Mouse (Mus musculus) spleen, postnatal 4 days (tissue): ENCODE measurements around the gene Lias.
A peak's percentile ranks its signal among the peaks of the same experiment; 100 is the strongest.

Source experiments
- DNase-seq, 2 experiments: peaks; one replicate each; pipeline ENCODE4 v3.0.0; 2022; ENCODE audit warnings: low spot score in 2 of 2

Gene Lias

DNA sequence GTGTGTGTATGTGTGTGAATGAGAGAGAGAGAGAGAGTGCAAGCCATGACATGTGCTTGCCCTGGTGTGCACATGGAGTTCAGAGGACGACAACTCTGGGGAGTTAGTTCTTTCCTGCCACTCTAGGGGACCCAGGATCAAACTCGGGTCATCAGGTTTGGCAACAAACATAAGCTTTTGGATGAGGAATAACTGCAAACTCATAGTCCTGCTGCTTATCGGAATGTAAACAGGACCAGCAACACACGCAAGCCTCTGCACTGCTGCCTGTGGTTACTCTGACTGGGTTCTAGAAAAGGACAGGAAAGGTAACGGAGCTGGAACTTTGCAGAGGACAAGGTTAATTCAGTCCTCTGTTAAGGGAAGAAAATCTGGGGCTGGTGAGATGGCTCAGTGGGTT, 34.0 kb downstream of the Lias start:
- DNase-seq, result no peak

GRCm38 (mm10) chr5:65428321-65428720, 37.0 kb downstream of the Lias start:
- DNase-seq, result no peak

- no peak for DNase-seq
Measured at GRCm38 (mm10) chr5:65429441-65429840, 38.1 kb downstream of the Lias start.

DNA sequence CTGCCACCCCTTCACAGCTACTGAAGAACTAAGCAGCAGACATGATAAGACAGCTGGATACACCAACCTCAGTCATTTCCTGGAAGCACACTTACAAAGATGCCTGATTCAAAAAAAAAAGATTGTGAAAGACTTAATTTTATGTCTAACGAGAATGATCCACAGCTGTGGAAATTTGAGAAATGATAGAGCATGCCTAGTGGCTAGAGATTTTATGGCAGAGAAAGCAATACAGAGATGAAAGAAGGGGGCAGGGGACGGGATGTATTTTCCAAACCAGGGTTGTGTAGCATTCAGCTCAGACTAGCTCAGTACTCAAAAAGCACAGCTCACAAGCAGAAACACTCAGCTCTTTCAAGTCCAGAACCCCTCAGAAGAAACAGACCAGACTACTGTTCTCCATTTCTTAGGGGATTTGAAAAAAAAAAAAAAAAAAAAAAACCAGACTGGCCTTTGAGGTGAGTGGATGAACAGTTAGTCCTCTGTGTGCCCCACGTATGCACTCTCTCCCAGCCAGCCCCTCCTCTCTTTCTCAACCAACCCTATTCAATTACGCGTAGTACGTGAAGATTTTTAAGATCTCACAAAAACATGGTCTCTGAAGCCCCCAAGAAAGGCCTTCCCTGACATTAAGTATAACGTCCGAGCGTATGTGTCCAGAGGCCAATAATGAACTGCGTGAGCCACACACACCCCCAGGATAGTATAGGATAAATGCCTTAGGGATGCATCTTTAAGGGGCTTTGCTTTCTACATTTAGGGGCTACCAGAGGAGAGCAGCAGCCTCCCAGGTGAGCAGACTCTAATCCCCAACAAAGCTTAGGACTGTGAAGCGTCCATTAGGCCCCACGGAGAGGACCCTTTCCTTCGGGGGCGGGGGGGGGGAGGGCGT, 43.4 kb downstream of the Lias start:
- no peak for DNase-seq

DNA sequence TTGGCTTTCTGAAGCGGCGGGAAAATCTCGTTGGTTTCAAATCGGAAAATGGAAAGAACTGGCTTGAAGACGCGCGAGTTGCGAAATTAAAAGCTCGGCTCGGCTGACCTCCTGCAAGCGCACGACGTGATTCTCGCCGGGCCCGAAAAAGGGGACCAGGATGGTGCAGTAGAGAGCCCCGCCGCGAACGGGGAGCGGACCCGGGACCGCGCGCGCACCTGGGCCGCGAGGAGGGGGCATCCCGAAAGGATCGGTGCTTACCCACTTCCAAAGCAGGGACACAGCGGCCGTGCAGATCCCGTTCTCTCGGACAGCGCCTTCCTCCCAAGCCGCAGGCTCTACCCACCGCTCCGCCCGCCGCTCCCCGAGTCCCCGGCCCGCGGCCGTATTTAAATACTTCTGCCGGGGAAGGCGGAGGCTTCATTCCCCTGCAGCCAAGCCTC, 44.1 kb downstream of the Lias start:
- no peak for DNase-seq

- peak; percentile 96 to 98 for DNase-seq
Measured at GRCm38 (mm10) chr5:65435806-65436561, 44.7 kb downstream of the Lias start, which contains the start of gene Ugdh. TSS of gene Ugdh (minus strand) at chr5:65435949.

DNA sequence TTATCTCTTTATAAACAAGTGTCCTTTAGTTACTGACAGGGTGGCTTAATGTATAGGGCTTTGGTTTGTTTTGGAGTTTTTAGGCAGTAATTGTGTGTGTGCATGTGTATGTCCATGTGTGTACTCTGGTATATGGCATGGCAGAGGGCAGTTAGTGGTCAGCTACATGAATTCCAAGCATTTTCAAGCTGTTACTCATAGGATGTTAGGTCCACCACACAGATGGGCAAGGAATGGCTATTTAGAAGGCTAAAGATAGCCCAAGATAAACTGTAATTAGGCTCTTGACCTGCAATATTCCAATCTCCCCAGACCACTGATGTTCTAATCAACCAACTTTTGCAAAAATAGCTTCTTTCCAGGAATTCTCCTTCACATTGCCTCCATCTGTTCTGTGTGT, 46.7 kb downstream of the Lias start:
- no peak for DNase-seq

GRCm38 (mm10) chr5:65444981-65445380, 53.7 kb downstream of the Lias start:
- no peak for DNase-seq

DNA sequence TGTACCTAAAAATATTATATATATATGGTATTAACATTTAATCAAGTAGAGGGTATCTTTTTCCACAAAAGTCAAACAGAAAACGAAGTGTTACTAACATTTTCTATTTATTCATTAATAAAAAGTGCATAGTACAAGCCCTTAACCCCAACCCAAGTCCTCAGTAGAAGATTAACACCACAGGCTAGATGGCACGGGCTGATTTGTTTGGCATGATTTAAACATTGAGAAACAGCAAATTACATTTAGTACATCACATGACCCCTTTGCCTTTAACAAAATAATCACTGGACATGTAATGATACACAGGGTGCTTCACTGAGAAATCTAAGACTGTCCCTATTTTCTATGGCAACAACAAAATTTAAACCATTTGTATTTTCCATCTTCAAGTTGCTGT, 55.5 kb downstream of the Lias start:
- DNase-seq, result no peak

GRCm38 (mm10) chr5:65447826-65448225, 56.5 kb downstream of the Lias start:
- no peak for DNase-seq

DNA sequence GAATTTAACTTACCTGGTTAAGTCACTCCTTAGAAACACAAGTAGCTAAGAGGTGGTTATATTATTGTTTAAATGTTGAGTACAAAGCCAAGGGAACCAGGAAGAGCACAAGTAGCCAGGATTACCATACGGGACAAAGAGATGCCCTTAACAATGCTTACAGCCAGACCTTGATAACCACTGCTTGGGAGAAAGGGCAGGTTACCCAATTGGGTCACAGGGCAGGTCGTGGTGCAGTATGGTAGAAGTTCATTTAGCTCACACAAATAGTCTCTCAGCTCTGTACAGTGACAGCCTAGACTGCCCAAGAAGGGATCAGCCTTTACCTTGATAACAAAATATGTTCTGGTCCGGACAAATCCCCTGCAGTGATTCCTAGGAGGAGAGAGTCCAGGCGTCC, 57.6 kb downstream of the Lias start:
- no peak for DNase-seq

DNA sequence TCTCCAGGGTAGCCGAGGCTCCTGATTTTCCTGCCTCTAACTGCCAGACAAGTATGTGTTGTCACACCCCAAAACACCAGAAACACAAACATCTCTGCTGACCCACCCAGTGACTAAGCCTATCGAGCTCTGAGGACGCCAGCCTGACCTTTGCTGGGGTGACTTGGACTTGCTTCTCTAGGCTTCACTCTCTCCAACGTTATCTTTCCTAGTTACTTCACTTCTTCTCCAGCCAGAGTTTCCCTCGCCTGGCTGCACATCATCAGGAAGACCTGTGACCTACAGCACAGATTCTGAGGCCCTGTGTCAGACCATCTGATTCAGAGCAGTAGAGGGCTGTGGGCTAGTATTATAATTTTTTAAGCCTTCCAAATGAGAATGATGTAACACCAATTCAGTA, 63.5 kb downstream of the Lias start:
- no peak for DNase-seq

DNA sequence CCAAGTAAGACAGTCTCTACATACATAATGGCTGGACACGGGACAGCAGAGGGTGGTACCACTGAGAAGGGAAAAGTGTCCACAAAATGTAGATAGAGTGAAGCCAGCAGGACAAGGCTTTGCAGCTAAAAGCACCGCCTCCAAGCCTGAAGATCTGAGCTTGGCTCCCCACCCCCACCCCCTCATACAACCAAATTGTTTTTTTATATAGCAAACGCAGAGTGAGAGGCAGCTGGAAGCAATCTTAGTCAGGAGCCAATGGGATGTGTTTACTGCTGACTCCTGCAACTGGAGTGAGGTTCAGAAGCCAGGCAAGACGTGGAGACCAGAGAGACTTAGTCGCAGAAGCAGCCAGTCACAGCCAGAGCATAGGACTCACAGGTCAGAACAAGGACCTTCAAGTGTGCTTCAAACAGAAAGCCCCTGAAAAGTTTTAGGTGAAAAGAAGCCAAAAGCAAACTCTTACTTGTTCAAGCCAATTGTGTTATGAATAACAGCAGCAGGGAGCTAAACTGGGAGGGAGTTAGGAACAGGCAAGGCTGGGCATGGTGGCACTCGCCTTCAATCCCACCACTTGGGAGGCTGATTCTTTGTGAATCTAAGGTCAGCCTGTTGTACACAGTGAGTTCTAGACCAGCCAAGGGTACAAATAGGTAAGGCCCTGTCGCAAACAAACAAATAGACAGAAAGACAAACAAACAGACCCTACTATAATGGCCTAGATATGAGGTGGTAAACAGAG, 66.0 kb downstream of the Lias start:
- no peak for DNase-seq

- DNase-seq, result no peak
Measured at GRCm38 (mm10) chr5:65457846-65458245, 66.5 kb downstream of the Lias start.

- DNase-seq, result no peak
Measured at GRCm38 (mm10) chr5:65459454-65459853, 68.2 kb downstream of the Lias start.
